Mouse (Mus musculus) urinary bladder, adult 2 months (tissue): ENCODE measurements at regions not wholly inside any gene's neighbourhood (a gene's known extent, or its start where the extent isn't known, plus 50 kb on each side); places are given as distances from the start of the nearest gene placed in this dataset.

ENCODE experiments used
- DNase-seq: peaks from one replicate; pipeline ENCODE4 v3.0.0; 2022; ENCODE audit warnings: low spot score

- no peak for DNase-seq
These were observed 50.9 kb upstream of the Cpne4 start for GRCm38 (mm10) chr9:104496220-104496619.

DNA sequence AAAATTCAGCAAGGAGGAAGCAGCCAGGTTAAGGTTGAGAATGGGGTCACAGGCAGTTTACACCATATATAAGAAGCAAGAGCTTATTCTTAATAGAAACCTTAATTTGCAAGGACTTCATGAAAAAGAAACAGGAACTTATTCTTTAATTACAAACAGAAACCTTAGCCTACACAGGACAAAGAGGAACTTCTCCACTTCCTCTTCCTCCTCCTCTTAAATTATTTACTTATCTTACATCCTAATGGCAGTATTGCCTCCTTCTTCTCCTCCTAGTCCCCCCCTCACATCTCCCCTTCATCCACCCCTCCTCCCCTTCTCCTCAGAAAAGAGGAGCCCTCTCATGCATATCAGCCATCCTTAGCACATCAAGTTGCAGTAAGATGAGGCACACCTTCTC is 56.4 kb upstream of the Cpne4 start:
- no peak for DNase-seq

DNA sequence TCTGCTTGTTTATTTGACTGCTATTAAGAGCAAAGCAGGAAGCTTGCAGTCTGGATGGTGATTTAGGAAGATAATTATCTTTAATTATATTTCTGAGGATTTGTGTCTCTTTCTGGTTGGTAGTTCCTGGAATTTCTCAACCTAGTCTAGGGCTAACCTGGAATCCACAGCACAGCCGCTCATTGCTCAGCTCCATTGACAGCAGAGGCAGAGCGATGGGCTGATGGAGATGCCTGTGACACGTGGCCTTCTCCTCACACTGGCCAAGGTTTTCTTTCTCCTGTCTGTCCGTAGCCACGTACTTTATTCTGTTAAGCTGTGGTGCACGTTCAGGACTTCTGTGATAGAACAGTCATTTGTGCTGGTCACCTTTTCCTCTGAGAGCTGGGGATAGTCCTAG is 57.7 kb upstream of the Cpne4 start:
- no peak for DNase-seq

- DNase-seq = no peak
These were observed 64.6 kb upstream of the Cpne4 start for GRCm38 (mm10) chr9:104482440-104482839.

DNA sequence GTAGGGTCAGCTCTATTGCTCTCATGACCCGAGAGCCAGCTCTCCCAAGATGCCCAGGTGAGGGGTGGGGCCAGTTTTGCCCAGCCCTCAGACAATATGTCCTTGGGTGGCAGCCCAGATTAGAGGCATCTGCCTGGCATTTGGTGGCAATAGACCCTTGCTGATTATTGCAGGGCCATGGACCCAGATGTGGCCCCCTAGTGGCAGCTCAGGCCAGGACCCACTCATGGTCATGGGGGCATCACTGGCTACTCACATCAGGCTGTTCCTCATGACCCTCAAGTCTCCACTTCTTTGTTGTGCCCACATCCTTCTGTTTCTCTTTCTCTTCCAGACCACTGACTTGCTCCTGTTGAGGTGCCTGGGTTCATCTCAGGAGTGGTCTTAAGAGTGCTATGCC is 66.4 kb upstream of the Cpne4 start:
- DNase-seq = no peak

GRCm38 (mm10) chr9:104474831-104475230 is 72.3 kb upstream of the Cpne4 start:
- no peak for DNase-seq

DNA sequence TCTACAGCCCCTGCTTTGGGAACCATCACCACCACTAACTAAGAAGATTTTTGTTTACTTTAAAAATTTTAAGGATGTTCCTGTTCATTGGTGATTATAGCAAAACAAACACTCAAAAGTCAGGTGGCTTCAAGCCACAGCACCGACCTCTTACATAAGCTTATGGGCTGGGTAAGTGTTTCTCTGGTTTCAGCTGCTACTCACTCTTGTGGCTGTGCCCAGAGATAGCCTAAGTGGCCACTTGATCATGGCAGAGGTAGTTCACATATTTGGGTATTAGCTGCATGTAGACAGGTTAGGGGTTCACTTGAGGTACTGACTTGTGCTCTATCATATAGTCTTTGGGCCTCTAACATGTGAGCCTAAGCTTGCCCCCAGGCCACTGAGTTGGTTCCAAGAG is 79.8 kb upstream of the Cpne4 start:
- DNase-seq = no peak

GRCm38 (mm10) chr9:104463701-104464100 is 83.4 kb upstream of the Cpne4 start:
- no peak for DNase-seq

GRCm38 (mm10) chr9:104460133-104460532 is 87.0 kb upstream of the Cpne4 start:
- no peak for DNase-seq

DNA sequence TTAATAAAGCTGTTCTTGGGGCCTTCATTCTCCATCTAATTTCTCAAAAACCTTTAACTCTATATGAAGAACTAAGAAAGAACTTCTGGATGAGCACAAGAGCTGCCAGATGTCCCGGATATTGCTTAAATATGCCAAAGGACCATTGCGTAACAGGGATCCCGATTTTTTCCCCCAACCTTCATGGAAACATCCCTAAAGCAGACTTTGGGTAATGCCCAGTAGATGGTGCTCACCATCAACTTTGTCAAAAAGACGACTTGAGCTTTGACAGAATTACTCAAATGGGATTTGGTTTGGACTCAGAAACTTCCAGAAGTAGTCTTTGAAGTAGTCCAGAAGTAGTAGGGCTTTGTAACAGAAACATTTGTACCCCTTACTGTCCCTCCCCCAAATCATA is 89.5 kb upstream of the Cpne4 start:
- no peak for DNase-seq

- DNase-seq = no peak
These were observed 98.4 kb upstream of the Cpne4 start for GRCm38 (mm10) chr9:104448577-104449165.

GRCm38 (mm10) chr9:104444906-104445305 is 102.2 kb upstream of the Cpne4 start:
- DNase-seq = peak; percentile 28

DNA sequence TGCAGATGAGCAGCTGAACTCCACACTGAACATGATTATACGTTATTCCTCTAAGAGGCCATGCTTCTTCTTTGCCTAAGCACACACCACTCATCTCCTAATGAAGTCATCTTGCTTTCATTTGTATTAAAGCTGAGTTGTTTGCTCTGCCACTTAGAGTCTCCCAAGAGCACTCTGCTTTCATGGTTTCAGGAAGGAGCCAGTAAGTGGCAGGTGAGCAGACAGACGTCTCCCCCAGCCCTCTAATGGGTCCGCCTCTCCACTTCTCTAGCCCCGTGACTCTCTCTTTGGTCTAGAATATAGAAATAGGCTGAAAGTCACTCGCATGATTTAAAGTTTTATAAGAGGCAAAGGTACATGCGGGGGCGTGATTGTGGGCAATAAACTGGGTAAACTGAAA is 103.8 kb upstream of the Cpne4 start:
- no peak for DNase-seq

DNA sequence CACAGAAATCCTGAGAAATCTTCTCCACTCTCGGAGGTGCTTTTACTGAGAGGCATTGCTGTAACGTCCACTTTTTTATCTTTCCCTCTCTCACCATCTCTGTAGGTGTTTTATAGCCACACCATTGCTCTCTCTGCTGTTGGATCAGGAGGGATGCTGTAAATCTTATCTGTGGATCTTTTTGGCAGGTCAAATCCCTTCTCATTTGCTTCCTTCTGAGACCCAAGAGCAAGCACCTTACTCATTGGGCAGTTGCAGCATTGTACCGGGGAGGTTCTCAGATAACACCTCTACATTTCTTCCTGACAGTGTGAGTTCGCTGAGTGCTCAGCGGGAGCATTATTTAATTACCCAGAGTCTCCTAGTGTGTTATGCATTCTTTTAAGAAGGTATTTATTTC is 75.5 kb upstream of the Acpp start:
- no peak for DNase-seq

GRCm38 (mm10) chr9:104410211-104410610 is 72.7 kb upstream of the Acpp start:
- no peak for DNase-seq

GRCm38 (mm10) chr9:104409381-104409780 is 71.8 kb upstream of the Acpp start:
- no peak for DNase-seq

- DNase-seq = peak; percentile 27
These were observed 71.2 kb upstream of the Acpp start for GRCm38 (mm10) chr9:104408571-104409294.

- DNase-seq = peak; percentile 33
These were observed 70.2 kb upstream of the Acpp start for GRCm38 (mm10) chr9:104407559-104408376.

GRCm38 (mm10) chr9:104407011-104407410 is 69.5 kb upstream of the Acpp start:
- DNase-seq = no peak

GRCm38 (mm10) chr9:104406491-104406890 is 68.9 kb upstream of the Acpp start:
- DNase-seq = no peak

DNA sequence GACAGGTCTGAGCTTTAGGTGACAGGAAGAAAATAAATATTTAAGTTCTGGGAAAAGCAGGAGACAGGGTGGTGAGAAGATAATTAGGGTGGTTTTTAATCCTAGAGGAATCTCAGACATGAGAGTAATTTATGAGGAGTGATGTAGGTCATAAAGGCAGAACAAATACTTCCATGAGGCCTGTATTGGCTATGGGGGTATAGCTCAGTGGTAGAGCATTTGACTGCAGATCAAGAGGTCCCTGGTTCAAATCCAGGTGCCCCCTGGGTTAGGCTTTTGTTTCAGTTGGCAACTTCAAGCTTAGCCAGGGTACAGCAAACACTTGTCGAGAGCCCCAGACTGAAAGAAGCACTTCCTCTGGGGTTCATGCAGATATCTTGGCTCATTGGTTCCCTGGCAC is 66.3 kb upstream of the Acpp start:
- DNase-seq = no peak

- no peak for DNase-seq
These were observed 64.1 kb upstream of the Acpp start for GRCm38 (mm10) chr9:104401673-104402072.

- DNase-seq = no peak
These were observed 62.4 kb upstream of the Acpp start for GRCm38 (mm10) chr9:104399927-104400326.
